Mouse (Mus musculus): ENCODE data around the gene Wdcp. TPM values are rescaled to one million over a fixed set of nuclear protein-coding genes. Genes with fewer than 3 reads are reported as not detected.
A peak's percentile ranks its signal among the peaks of the same experiment; 100 is the strongest.
"Not testable (repeated sequence)": the region's sequence is repeated elsewhere in the genome, so short reads cannot be mapped to it uniquely, and the experiment has no call there.

The Wdcp gene
- polyA plus RNA-seq, 1 experiment, result 8.8 TPM

DNA sequence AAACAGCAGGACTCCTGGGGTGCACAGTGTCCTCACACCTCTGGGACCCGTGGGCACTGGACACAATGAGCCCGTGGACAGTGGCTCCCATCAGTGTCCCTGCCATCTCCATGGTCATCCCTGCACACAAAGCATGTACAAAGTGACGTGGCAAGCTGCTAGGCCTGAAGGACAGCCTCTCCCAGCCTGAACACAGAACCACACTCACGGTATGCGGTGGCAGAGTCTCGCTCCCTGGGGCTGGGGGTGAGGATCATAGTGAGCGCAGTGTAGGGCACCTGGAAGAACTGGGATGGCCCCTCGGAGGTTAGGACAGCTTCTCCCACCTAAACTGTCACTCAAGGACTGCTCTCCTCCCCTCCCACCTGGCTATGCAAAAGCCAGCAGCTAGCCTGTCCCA lies 25.8 kb downstream of the Wdcp start:
- no peak for DNase-seq (ENCODE audit: low read depth)

DNA sequence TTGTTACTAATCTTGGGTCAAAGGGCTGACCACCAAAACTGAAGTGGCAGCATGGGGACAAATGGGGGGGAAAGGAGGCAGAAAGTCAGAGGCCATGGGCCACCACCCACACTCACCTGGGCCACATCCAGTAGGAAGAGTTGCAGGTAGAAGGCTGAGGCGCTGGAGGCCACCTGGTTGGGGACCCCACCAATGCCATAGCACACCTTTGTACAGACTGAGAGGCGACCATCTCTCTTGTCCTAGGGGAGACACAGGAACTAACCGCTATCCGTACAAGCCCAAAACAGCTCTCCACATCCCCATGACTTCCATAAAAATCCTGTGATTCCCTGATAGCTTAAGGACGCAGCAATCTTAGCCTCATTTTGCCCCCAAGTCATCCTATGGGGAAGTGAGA lies 28.2 kb downstream of the Wdcp start:
- DNase-seq (ENCODE audit: low read depth), result no peak

DNA sequence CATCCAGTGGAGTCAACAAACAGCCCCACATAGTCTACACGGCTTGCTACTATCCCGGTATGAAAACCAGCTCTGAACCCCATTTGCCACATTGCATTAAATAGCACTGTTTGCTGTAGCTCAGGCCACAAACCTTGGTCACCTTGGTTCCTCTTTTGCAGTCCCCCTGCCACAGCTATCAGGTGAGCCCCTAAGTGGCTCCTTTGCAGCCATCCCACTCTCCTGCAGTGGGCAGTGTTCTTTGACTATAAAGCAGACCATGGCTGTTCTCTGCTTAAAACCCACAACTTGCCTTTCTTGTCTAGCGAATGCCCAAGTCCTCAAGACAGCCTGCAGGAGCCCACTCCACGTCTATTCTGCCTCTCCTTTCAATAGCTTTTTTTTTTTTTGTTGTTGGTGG lies 29.2 kb downstream of the Wdcp start:
- DNase-seq (ENCODE audit: low read depth), result no peak

DNA sequence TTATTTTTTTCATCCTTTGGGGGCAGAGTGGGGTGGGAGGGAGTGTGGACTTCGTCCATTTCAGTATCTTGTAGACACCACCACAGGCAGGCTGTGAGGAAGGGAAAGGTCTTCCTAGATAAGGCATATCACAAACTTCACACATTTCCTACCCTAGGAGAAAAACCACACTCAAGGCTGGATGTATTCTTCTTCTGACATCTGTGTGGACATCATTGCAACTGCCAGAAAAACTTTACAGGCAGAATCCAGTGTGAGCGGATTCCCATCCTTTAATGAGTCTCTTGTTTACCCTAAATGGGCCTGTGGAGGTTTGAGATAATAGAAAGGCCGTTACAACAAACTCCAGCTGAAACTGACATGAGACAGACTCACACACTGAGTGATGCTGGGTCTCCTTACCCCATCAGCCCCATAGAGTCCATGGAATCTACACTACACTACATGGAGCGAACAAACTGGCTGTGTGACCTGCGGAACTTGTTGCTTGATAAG lies 29.9 kb downstream of the Wdcp start:
- no peak for DNase-seq (ENCODE audit: low read depth)

DNA sequence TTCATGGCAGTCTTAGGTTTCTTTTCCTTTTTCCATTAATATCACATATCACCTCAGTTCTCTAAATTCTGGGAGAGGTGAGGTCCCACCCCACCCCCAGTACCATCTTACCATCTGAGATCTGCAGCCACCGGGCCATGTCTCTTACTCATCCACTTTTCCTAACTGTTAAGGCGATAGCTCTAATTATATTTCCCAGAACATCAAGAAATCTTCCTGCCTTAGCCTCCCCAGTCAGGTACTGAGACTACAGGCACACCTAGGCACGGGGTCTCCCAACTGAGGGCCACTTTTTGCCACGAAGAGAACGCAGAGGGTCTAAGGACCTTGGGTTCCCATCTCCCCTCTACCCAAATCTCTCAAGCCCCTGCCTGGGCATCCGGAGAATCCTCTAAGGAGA lies 30.4 kb downstream of the Wdcp start:
- DNase-seq (ENCODE audit: low read depth), result no peak

DNA sequence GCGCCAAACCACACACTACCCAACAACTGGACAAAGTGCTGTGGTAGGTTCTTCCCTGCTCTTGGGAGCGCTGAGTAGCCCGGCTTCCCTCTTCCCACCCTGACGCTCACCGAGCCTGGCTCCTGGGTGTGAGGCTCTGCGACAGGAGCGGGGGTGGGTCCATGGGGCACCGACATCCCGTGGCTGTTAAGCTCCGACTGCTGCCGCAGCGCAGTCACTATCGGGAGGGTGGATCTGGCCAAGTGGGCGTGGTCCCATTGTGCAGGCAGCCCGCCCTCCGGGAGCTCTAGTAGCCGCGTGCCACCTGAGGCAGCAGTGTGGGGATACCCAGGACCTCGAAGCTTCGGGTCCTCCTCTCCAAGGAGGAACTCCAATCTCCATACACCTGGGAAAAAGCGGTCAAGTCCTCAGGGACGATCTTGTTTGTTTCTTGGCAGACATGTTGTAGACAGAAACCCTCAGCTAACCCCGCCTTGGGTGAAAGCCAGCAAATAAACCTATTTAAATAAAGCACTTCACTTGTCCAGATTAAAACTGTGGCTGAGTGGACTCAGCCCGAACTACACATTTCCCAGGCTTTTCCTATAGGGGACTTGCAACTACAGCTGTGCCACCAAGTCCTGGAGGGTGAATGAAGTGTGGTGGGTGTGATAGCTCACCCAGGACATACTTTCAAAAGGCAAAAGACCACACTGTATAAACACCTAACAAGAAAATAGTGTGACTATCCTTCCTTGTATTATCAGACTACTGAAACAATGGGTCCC lies 31.2 kb downstream of the Wdcp start, which contains the start of gene Mfsd2b:
TSS of gene Mfsd2b (minus strand) at position 199 of the 767 bp plus-strand sequence.
- no peak for DNase-seq (ENCODE audit: low read depth)

DNA sequence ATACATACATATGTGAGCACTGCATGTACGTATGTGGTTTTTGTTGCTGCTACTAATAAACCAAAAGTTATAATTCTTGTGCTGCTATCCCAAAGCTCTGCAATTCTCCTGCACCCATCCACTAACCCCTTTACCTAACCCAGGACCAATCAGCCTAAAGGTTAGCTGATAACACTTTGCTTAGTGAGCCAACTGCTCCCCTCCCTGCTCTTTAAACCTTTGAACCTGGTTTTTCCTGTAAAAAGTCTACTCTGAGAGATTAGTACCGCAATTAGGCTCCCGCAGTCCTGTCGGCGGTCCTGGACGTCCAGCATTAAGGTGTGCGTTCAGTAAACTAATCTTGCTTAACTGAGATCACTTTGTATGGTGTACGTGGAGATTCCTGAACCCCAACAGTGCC lies 32.5 kb downstream of the Wdcp start:
- DNase-seq (ENCODE audit: low read depth), result no peak

DNA sequence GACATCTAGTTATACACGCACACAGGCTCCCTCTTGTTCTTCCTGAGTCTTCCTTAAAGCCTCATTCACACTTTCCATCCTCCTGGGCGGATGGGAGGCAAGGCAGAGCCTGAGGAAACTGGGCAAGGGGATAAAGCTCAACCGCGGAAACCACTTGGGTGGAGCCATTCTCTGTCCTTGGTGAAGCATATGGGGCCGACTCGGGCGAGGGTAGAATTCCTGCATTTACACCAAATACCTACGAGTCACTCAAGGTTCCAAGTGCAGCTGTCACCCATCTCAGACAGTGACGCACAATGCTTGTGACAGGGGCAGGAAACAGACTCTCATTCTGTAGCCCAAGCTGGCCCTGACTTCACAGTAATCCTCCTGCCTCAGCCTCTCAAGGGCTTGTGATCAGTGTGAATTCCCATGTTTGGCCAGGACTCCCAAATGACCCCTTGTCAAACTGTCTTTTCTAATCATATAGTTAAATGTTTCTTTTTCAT lies 35.2 kb downstream of the Wdcp start:
- no peak for DNase-seq (ENCODE audit: low read depth)

DNA sequence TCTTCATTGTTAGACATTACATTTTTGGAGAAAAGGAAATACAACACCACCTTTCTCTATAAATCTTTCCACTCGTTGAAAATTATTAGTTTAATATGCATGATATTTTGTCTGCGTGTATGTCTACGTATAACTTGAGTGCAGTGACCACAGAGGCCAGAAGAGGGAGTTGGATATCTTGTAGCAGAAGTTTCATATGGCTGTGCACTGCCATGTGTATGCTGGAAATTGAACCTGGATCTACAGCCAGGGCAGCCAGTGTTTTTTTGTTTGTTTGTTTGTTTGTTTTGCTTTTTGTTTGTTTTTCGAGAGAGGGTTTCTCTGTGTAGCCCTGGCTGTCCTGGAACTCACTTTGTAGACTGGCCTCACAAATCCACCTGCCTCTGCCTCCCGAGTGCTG lies 35.9 kb downstream of the Wdcp start:
- DNase-seq (ENCODE audit: low read depth), result no peak

DNA sequence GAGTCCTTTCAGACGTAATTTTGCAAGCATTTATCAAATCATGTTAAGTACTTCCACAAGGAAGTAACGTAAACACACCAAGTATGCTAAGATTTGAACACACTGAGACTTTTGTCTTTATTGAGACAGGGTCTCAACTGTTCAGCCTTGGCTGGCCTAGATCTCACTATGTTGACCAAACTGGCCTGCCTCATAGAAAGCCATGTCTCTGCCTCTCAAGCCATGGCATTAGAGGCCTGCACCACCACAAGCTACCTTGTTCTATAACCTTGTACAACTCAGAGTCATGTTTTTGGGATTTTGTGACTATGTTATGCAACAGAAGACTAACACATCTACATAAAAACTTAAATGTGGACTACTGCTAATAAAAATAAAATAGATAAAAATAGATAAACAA lies 39.0 kb downstream of the Wdcp start:
- no peak for DNase-seq (ENCODE audit: low read depth)

DNA sequence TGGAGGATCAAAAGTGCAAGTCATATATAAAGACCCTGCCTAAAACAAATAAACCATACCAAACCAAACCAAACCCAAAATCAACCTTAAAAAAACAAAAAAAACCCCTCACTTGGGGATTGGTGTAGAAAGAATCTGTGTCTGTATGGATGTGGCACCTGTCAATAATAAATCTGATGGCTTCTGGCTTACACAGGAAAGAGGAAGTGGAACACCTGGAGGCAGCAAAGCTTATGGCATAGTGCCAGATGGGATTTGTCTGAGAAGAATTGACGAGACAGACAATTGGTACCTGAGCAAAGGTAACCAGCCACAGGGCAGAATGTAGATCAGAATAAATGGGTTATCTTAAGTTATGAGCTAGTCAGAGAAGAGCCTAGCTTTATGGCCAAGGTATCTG lies 42.0 kb downstream of the Wdcp start:
- no peak for DNase-seq (ENCODE audit: low read depth)

DNA sequence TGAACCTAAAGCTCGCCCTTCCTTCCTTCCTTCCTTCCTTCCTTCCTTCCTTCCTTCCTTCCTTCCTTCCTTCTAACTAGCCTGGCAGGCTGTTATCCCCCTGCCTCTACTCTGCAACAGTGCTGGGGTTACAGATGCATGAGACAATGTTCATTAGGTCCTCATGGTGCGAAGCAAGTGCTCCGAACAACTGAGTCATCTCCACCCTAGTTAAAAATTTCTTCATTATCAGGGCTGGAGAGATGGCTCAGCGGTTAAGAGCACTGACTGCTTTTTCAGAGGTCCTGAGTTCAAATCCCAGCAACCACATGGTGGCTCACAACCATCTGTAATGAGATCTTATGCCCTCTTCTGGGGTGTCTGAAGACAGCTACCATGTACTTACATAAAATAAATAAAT lies 43.5 kb downstream of the Wdcp start:
- not testable (repeated sequence) for DNase-seq (ENCODE audit: low read depth)

DNA sequence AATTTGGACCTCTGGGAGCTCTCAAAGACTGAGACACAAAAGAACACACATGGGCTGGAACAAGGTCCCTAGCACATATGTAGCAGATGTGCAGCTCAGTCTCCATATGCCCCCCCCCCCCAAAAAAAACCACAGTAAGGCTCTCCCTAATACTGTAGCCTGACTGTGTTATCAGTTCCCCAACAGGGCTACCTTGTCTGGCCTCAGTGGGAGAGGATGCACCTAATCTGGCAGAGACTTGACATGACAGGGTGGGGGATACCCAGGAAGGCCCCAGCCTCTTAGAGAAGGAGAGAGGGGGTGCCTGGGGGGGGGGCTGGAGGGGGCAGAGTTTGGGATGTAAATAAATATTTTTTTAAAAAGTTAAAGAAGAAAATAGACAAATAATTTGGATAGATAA lies 45.6 kb downstream of the Wdcp start:
- no peak for DNase-seq (ENCODE audit: low read depth)

DNA sequence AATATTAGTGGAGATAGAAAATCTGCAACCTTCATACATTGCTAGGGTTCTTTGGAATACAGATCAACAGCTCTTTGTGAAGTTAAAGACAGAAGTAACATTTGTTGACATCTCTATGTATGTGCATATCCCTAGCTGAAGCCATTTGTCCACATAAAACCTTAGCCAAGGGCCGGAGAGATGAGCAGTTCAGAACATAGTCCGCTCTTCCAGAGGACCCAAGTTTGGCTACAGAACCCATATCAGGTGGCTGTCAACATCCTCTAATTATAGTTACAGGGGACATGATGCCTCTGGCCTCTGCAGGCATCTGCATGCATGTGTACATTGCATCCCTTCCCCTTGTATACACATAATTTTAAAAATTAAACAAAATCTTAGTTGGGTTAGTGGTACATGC lies 46.1 kb downstream of the Wdcp start:
- DNase-seq (ENCODE audit: low read depth), result no peak

DNA sequence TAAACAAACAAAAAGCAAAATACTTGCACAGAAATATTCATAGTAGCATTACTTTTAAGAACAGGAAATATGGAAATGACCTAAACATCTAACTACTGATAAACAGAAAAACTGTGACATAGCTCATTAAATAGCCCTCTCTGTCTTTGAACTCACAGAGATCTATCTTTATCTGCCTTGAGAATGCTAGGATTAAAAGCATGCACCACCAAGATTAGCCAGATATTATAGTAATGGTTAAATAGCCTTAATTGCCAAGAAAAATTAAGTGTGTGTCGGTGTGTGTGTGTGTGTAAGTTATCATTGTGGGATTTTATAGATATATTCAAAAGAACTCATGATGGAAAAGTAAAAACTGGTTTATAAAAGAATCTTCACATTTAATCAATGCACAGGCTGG lies 46.8 kb downstream of the Wdcp start:
- DNase-seq (ENCODE audit: low read depth), result no peak

DNA sequence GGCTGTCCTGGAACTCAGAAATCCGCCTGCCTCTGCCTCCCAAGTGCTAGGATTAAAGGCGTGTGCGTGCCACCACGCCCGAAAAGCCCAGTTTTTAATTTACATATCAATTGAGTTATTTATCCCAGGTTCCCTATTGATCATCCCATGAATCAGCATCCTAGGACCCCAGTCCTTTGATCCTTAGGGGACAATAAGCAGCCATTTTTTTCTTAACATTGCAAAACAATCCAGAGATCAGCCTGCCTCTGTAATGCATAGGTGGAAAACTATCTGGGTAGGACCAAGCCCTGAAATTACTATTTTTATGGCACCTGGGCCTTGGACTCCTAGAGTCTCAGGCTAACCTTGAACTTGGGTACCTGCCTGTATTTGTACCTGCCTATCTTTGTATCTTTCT lies 54.9 kb downstream of the Wdcp start:
- DNase-seq (ENCODE audit: low read depth), result no peak

DNA sequence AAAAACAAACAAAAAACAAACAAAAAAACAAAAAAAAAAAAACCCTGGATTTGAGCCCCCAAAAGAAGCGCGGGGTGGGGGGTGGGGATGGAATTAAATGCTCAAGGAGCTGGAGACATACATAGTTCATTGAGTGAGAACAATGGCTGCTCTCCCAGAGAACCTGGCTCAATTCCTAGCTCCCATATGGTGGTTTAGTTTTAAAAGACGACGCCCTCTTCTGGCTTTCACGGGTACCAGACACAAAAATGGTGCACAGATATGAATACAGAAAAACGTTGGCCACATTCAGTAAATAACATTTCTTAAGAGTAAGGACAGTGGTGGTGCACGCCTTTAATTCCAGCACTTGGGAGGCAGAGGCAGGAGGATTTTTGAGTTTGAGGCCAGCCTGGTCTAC lies 62.8 kb downstream of the Wdcp start:
- DNase-seq (ENCODE audit: low read depth), result no peak

DNA sequence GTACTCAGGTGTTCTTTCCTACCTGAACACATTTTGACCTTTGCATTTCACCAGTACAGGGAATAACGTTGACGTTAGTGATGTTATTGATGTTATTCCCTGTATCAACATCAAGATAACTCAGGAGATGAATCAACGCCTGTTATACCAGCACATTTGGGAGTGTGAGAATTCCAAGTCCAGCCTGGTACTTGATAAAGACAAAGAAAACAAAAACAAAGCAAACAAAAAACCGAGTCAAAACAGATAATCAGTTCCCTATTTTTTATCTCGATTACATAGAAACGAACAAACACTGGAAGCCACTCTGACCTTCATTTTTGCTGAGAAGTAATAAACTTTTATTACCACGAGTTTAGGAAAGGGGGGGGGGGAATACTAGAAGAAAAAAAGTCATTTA lies 63.4 kb downstream of the Wdcp start:
- DNase-seq (ENCODE audit: low read depth), result no peak

DNA sequence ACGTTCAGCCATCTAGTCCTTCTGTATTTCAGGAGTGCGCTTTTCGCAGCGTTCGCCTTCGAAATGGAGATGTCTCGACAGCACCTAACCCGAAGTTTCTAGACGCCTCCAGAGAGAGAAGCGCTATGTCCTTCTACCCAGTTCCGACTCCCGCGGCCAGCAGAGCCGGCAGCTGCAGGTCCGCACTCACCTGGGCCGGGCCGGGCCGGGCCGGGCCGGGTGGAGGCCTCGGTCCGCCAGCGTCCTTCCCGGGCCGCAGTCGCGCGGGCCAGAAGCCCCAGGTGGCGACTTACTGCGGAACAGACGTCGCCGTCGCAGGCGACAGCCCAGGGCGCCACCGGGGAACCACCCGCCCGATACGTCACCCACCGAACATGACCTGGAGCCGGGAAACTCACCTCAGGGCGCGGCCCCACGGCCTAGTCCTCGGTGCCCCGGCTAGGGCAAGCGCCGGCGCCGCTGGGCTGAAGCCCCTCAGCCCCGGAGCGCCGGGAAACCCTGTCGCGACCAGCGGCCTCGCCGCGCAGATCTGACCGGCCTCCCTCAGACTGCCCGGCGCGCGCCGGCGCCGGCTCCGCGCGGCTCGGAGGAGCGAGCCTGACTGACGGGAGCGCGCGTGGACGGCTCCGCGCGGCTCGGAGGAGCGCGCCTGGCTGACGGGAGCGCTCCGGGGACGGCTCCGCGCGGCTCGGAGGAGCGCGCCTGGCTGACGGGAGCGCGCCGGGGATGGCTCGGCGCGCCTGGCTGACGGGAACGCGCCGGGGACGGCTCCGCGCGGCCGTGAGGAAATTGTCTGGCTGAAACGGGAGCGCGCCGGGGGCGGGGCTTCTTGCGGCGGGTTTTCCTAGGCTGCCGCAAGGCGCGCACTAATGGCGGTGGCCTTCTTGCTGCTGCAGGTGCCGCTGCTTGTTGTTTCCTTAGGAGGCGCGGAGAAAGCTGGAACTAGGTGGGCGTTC lies 64.1 kb downstream of the Wdcp start, which contains the start of gene Ubxn2a:
TSS of gene Ubxn2a (minus strand) at position 755 of the 956 bp plus-strand sequence.
- peak; percentile 38 for DNase-seq (ENCODE audit: low read depth)

DNA sequence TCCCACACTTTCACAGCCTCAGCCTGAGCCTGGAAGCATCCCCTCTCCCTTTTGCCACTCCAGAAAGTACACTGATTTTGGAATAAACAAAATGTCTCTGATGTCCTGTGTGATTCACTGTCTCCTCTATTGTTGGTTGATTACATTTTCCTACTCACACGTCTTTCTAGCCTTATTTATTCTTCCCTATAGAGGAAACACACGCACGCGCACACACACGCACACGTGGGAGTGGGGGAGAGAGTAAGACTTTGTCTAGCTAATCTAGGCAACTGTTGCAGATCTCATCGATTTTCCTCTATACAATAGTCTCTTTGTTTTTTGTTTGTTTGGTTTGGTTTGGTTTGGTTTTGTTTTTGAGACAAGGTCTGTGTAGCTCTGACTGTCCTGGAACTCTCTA lies 65.3 kb downstream of the Wdcp start:
- DNase-seq (ENCODE audit: low read depth), result no peak

All from gonadal fat pad, adult 2 months (tissue).